Mouse (Mus musculus): ENCODE measurements at regions not wholly inside any gene's neighbourhood (a gene's known extent, or its start where the extent isn't known, plus 50 kb on each side); places are given as distances from the start of the nearest gene placed in this dataset.

- intact Hi-C loops (cut with DNase I), result no loop called here
- DNase-seq, result no peak
Measured at GRCm38 (mm10) chr8:88470931-88471455, 50.2 kb upstream of the Nkd1 start.
